ENCODE assay signal across 14 mouse cellular contexts in the genomic region with DNA sequence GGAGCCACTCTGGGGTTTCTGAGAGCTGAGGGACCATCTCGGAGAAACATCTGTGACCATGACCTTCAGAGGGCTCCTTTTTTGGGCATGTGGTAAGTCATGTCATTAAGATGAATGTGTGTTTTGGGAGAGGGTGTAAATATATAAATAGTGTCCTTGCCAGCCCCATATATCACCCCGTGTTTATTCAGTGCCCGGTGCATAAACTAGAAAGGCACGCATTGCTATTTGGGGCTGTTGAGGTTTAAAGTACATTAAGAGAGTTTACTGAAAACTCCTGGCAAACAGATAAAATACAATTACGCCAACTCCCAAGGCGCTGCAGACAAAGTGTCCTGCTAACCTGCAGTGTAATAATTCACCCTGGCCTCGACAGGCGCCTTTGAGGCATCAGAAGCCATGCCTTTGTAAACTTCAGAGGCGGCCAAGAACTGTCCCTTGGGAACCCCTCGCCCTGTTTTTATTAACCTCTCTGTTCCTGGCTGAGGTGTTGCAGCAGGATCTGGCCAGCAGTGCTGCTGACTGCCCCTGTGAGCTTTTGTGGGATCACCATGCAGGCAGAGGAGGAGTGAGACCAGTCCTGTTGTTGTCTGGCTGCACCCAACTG.
DNase-seq lines count a peak whose midpoint lies in the region; ATAC-seq and TF ChIP-seq lines count a peak whose summit lies in the region.
"Had no signal": no experiment of that assay in that cellular context is flagged by ENCODE, and none has a peak within 500 bp of the region (broad histone marks: within the 10 kb centered on the region; RNA-seq: fewer than 3 reads in every experiment).

No protein-coding gene starts in this region.

- H3K27ac ChIP-seq in intestine, embryonic 14.5 days (ENCODE audit: low read depth) = peak overlapping the region; percentile 77
- H3K27ac ChIP-seq in limb, embryonic 14.5 days (replicated peaks; ENCODE audit: low read depth, low read length) = no peak overlapping the region
- H3K27ac ChIP-seq: hindbrain, embryonic 10.5 days; midbrain, embryonic 12.5 days had no signal

- H3K4me2 ChIP-seq in intestine, embryonic 14.5 days (ENCODE audit: low read length) = 0 out of 2 replicates have a peak overlapping the region, but pooled peaks have one; percentile 8
- no peak overlapping the region for H3K4me2 ChIP-seq in limb, embryonic 14.5 days (replicated peaks; ENCODE audit: low read depth, low read length, severe bottlenecking)
- H3K4me2 ChIP-seq: midbrain, embryonic 12.5 days had no signal

- TF ChIP-seq POLR2A in limb, embryonic 14.5 days (IDR thresholded peaks at IDR 0.05; ENCODE audit: borderline replicate concordance, extremely low read depth, insufficient read depth, insufficient read length) = no peak

- no peaks in the 10 kb centered on the region for H3K9me3 ChIP-seq in intestine, embryonic 14.5 days (ENCODE audit: control insufficient read depth, low read length)
- no peaks in the 10 kb centered on the region for H3K9me3 ChIP-seq in limb, embryonic 14.5 days (ENCODE audit: control insufficient read depth, low read length)
- H3K9me3 ChIP-seq: hindbrain, embryonic 10.5 days; midbrain, embryonic 12.5 days had no signal

- no peaks in the 10 kb centered on the region for H3K27me3 ChIP-seq in intestine, embryonic 14.5 days (replicated peaks; ENCODE audit: control insufficient read depth, insufficient read depth, low read length)
- no peaks in the 10 kb centered on the region for H3K27me3 ChIP-seq in limb, embryonic 14.5 days (ENCODE audit: control insufficient read depth, insufficient read depth, low read length)
- H3K27me3 ChIP-seq: midbrain, embryonic 12.5 days had no signal

- peak; percentile 47; the same call in 1 of the 2 replicates for ATAC-seq in intestine, embryonic 14.5 days (replicated peaks; ENCODE audit: low FRiP score, low TSS enrichment, low read depth)
- no peak for ATAC-seq in limb, embryonic 14.5 days (ENCODE audit: low FRiP score, low read depth)

- peak; percentile 63 for DNase-seq in adrenal gland, postnatal 10 days
- DNase-seq in adrenal gland, postnatal 4 days (ENCODE audit: low spot score in 2 of 2) = no peak
- peak; percentile 59 for DNase-seq in MN1 (ENCODE audit: low spot score)
- no peak for DNase-seq in intestine, embryonic 14.5 days (ENCODE audit: low spot score)
- peak; percentile 9 for DNase-seq in limb, embryonic 14.5 days (ENCODE audit: low spot score)
- DNase-seq in right cerebral cortex, postnatal 10 days (ENCODE audit: low spot score in 2 of 2) = no peak
- DNase-seq in thymus, postnatal 0 days (ENCODE audit: low spot score) = no peak
- DNase-seq in thymus, postnatal 25 days = no peak
- DNase-seq: lung, adult 18-20 months; spleen, adult 18-20 months; thymus, postnatal 36 days had no signal

- H3K4me3 ChIP-seq in intestine, embryonic 14.5 days (ENCODE audit: low read depth, low read length) = no peak overlapping the region
- no peak overlapping the region for H3K4me3 ChIP-seq in limb, embryonic 14.5 days (replicated peaks; ENCODE audit: low read length)
- H3K4me3 ChIP-seq: erythroblast, embryonic 14.5 days; hindbrain, embryonic 10.5 days; midbrain, embryonic 12.5 days had no signal

- no peak overlapping the region for H3K9ac ChIP-seq in intestine, embryonic 14.5 days (ENCODE audit: low read length)
- H3K9ac ChIP-seq in limb, embryonic 14.5 days (ENCODE audit: low read depth, low read length, severe bottlenecking) = no peak overlapping the region
- H3K9ac ChIP-seq: midbrain, embryonic 12.5 days had no signal

- no peaks in the 10 kb centered on the region for H3K36me3 ChIP-seq in intestine, embryonic 14.5 days (ENCODE audit: control insufficient read depth, insufficient read depth, low read length)
- no peaks in the 10 kb centered on the region for H3K36me3 ChIP-seq in limb, embryonic 14.5 days (ENCODE audit: control insufficient read depth, insufficient read depth, low read length)
- H3K36me3 ChIP-seq: hindbrain, embryonic 10.5 days; midbrain, embryonic 12.5 days had no signal

- WGBS in intestine, embryonic 14.5 days = 10% methylated on average over 10 of the region's 10 CpGs
- 15% methylated on average over 10 of the region's 10 CpGs for WGBS in limb, embryonic 14.5 days

- peaks cover 13% of the 10 kb centered on the region for H3K4me1 ChIP-seq in intestine, embryonic 14.5 days (replicated peaks; ENCODE audit: control insufficient read depth, insufficient read depth, low read length)
- H3K4me1 ChIP-seq in limb, embryonic 14.5 days (ENCODE audit: control insufficient read depth, insufficient read depth, low read length) = no peaks in the 10 kb centered on the region
- H3K4me1 ChIP-seq: midbrain, embryonic 12.5 days had no signal

Comparison
In these comparisons a context has a peak if more than half of its experiments do, and no peak if none do; other contexts are left out.
1. DNase-seq: peak in adrenal gland, postnatal 10 days (single experiment), MN1 (single experiment) and limb, embryonic 14.5 days (single experiment); none in adrenal gland, postnatal 4 days (0 of 2), intestine, embryonic 14.5 days (single experiment), right cerebral cortex, postnatal 10 days (0 of 2), thymus, postnatal 0 days (single experiment) and thymus, postnatal 25 days (single experiment).